Mouse (Mus musculus) liver, embryonic 16.5 days (tissue): Measurements from ENCODE around the gene Plcd4. TPM values are rescaled to one million over a fixed set of nuclear protein-coding genes. Genes with fewer than 3 reads are reported as not detected.
"Not testable (repeated sequence)": the region's sequence is repeated elsewhere in the genome, so short reads cannot be mapped to it uniquely, and the experiment has no call there.

Experiments
- ATAC-seq: fragments of 200-750 bp; cut with Nextera tagmentation; 2 replicates; pipeline ENCODE4 v1.8.0; 2017; ENCODE audit warnings: low read depth, mild to moderate bottlenecking, moderate number of reproducible peaks, moderate library complexity
- H3K27ac ChIP-seq: fragments of 300-500 bp; sonication (generic); 2 replicates; pipeline ENCODE4 v1.5.1; 2014; ENCODE audit warnings: mild to moderate bottlenecking, low read length
- H3K27me3 ChIP-seq: fragments of 300-500 bp; sonication (generic); 2 replicates; pipeline ENCODE4 v1.6.1; 2014; ENCODE audit warnings: low read depth, low read length, mixed read lengths; ENCODE audit not compliant: control insufficient read depth, insufficient read depth
- H3K36me3 ChIP-seq: fragments of 300-500 bp; sonication (generic); 2 replicates; pipeline ENCODE4 v1.6.1; 2014; ENCODE audit warnings: mild to moderate bottlenecking; ENCODE audit not compliant: control insufficient read depth, insufficient read depth
- H3K4me1 ChIP-seq: fragments of 300-500 bp; sonication (generic); 2 replicates; pipeline ENCODE4 v1.6.1; 2014; ENCODE audit warnings: low read depth, low read length, mixed read lengths; ENCODE audit not compliant: control insufficient read depth
- H3K4me2 ChIP-seq: fragments of 300-500 bp; sonication (generic); 2 replicates; pipeline ENCODE4 v1.6.1; 2014; ENCODE audit warnings: low read depth, low read length, mixed read lengths
- H3K4me3 ChIP-seq: fragments of 300-500 bp; sonication (generic); 2 replicates; pipeline ENCODE4 v1.5.1; 2014; ENCODE audit warnings: low read depth, mild to moderate bottlenecking, low read length
- H3K9ac ChIP-seq: fragments of 300-500 bp; sonication (generic); 2 replicates; pipeline ENCODE4 v1.6.1; 2014; ENCODE audit warnings: low read depth, low read length
- H3K9me3 ChIP-seq: fragments of 300-500 bp; sonication (generic); replicated peaks from 2 replicates; pipeline ENCODE4 v1.6.1; 2016; ENCODE audit warnings: low read length; ENCODE audit not compliant: control insufficient read depth
- WGBS: fragments of 180-500 bp; shearing (Covaris S2); extraction: QIAGEN DNeasy Blood & Tissue Kit; methylation state at CpG from one replicate; pipeline ENCODE4 v1.1.7; 2014; ENCODE audit not compliant: insufficient replicate concordance; 5-methylcytosine and 5-hydroxymethylcytosine counted together
- polyA plus RNA-seq: library from polyadenylated mRNA; unstranded; fragments of >200 nt; fragmentation: Nextera tagmentation; extraction: Ambion mirVana; gene quantifications from 2 replicates; pipeline ENCODE4 v1.2.1, GENCODE M21; 2015

Plcd4 gene
- polyA plus RNA-seq = 0.04 and 0.40 TPM in 2 replicates

DNA sequence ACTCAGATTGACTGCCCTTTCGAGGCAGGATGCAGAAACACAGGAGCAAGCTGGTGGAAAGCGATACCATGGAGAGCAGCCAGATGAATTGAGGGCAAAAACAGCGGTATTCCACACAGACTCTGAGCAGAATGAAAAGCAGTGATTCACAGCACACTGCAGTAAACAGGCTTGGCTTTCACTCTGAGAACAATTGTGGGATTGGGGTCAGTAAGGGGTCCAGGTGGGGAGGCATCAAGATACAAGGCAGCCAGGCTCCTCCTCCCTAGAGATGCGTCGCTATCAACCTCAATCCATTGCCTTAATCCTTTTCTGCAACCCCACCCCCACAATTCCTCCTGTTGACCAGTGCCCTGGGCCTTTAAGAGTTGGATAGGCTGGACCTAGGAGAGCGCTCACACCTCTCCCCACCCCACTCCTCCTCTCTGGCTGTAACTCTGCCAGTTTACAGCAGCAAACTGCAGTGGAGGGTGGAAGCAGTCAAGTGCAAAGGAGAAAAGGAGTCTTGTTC is at the start of gene Plcd4:
Plcd4 (plus strand) TSS at position 438 of the 511 bp plus-strand sequence.
- Histone ChIP-seq H3K27ac (no peak within 1 kb of the TSS), H3K4me3 (no peak within 1 kb of the TSS), H3K9ac (no peak within 1 kb of the TSS), H3K4me2 (no peak within 1 kb of the TSS), H3K27me3 (peaks cover 5% of the 10 kb centered on the region), H3K4me1 (no peaks in the 10 kb centered on the region), H3K36me3 (no peaks in the 10 kb centered on the region), H3K9me3 (no peaks in the 10 kb centered on the region)
- ATAC-seq = no peak
- 7% methylated on average over 6 of the region's 6 CpGs for WGBS

DNA sequence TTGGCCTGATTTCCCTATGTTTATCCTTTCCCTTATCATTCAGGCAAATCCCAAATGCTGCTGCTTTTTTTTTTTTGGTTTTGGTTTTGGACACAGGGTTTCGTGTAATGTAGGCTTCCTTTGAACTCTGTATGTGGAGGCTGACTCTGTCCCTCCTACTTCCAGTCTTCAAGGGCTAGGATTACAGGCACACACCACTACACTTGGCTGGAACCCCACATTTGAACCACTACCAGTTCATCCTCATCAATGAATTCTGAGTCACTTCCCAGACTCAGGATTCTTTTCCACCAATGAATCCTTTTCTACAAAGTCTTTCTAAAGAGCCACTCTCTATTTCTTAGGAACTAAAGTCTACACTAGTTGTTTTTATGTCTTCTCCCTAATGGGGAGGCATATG is 41.6 kb upstream of the Plcd4 start:
- H3K4me2 ChIP-seq = no peak overlapping the region
- WGBS = 50% methylated on average over 1 of the region's 1 CpGs
- H3K9me3 ChIP-seq = no peaks in the 10 kb centered on the region
- no peaks in the 10 kb centered on the region for H3K27me3 ChIP-seq
- no peak overlapping the region for H3K9ac ChIP-seq
- H3K27ac ChIP-seq = no peak overlapping the region
- no peak for ATAC-seq
- H3K4me3 ChIP-seq = no peak overlapping the region
- peaks cover 5% of the 10 kb centered on the region for H3K4me1 ChIP-seq
- no peaks in the 10 kb centered on the region; the same call in 1 of the 2 replicates for H3K36me3 ChIP-seq

DNA sequence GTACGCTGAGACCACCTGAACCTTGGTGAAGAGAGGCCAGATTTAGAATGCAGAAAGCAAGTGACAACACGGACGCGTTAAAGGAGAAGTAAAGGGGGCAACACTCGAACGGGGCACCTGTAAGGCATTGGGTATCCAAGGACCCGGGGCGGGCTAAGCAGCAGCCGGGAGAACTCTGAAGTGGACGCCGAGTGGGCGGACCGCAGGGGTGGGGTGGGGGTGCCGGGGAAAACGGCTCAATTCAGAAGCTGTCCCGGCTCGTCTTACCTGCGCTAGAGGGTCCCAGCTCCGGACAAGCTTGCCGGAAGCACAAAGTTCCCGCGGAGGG is 37.3 kb upstream of the Plcd4 start:
- H3K27me3 ChIP-seq = no peaks in the 10 kb centered on the region
- H3K9me3 ChIP-seq = no peaks in the 10 kb centered on the region
- peak overlapping the region; percentile 93 for H3K4me2 ChIP-seq
- no peaks in the 10 kb centered on the region for H3K36me3 ChIP-seq
- 0% methylated on average over 22 of the region's 22 CpGs for WGBS
- peak overlapping the region; percentile 85 for H3K9ac ChIP-seq
- peak overlapping the region; percentile 72 for H3K27ac ChIP-seq
- peak overlapping the region; percentile 99 for H3K4me3 ChIP-seq
- ATAC-seq = peak; percentile 27
- H3K4me1 ChIP-seq = peaks cover 14% of the 10 kb centered on the region

DNA sequence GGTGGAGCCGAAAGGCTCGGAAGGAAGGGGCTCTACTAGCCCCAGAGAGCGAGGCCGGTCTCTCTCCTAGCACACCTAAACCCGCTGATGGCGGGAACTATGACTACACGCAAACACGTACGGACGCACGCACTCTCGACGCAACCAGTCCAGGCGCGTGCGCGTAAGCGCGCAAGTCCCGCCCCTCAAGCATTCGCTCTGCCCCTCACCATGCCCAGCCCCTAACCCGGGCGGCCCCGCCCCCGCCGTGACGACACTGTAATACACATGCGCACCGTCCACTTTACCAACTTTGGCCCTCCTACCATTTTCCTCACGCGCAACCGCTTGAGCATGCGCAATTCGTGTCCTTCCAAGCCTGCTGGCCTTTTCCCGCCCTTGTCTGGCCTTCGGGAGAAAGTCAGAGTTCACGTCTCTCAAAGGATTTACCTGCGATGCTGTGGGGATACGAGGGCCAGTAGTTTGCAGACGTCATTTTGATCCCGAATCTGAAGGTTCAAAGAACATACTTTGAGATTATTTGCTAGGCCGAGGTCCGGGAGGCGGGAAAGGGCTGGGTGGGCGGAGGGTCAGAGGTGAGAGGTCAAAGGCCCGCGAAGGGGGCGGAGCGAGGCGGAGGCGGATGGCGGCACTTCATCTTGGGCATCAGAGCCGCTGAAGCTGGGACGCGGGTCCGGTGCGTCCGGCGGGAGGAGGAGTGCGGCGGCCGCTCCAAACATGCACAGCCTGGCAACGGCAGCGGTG is 36.8 kb upstream of the Plcd4 start, which contains the start of gene Cnot9:
Cnot9 (plus strand) TSS at position 338 of the 744 bp plus-strand sequence.
- H3K27ac ChIP-seq = peak within 1 kb of the TSS; percentile 94
- H3K4me2 ChIP-seq = peak within 1 kb of the TSS; percentile 93
- H3K4me3 ChIP-seq = peak within 1 kb of the TSS; percentile 99
- peak within 1 kb of the TSS; percentile 97 for H3K9ac ChIP-seq
- under 1% methylated on average over 62 of the region's 64 CpGs for whole genome bisulfite sequencing
- no peaks in the 10 kb centered on the region for H3K9me3 ChIP-seq
- H3K36me3 ChIP-seq = no peaks in the 10 kb centered on the region
- no peaks in the 10 kb centered on the region for H3K27me3 ChIP-seq
- ATAC-seq = peak; percentile 98
- H3K4me1 ChIP-seq = peaks cover 17% of the 10 kb centered on the region

DNA sequence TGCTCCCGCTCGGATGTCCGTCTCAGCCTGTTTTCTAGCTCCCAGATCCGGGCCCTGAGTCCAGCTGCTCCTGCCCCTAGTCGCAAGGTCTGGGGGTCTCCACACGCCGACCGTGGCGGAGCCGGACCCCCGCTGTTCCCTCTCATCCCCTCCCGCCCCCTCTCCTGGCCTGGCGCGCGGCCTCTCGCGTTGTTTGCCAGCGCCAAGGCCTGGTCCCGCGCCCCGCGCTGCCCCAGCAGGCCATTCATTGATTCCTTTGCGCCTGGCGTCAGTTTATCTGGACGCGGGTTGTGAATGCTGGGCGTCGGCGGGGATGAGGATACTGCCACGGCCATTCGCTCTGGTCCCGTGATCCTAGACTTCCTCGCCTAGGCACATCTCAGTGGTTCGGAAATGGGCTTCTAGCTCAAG is 36.2 kb upstream of the Plcd4 start:
- H3K27ac ChIP-seq = peak overlapping the region; percentile 94
- H3K36me3 ChIP-seq = no peaks in the 10 kb centered on the region
- H3K9me3 ChIP-seq = no peaks in the 10 kb centered on the region
- peak; percentile 12; the same call in 1 of the 2 replicates for ATAC-seq
- H3K4me1 ChIP-seq = peaks cover 17% of the 10 kb centered on the region
- peak overlapping the region; percentile 97 for H3K9ac ChIP-seq
- no peaks in the 10 kb centered on the region for H3K27me3 ChIP-seq
- under 1% methylated on average over 33 of the region's 34 CpGs for WGBS
- H3K4me3 ChIP-seq = peak overlapping the region; percentile 99
- H3K4me2 ChIP-seq = peak overlapping the region; percentile 77

DNA sequence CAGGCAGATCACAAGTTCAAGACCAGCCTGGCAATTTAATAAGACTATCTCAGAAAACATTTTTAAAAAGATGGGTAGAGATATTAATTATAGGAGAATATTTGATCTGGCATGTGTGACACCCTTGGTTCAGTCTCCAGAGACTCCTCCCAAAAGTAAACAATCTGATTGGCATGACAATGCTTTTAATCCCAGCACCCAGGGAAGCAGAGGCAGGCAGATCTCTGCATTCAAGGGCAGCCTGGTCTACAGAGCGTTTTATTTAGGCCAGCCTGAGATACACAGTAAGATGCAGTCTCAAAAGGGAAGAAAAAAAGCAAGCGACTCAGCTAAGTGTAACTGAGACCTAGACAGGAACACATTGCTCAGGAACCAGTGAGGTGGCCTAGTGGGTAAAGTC is 34.9 kb upstream of the Plcd4 start:
- Histone ChIP-seq H3K4me3 (peak overlapping the region; percentile 99), H3K36me3 (no peaks in the 10 kb centered on the region), H3K4me2 (peak overlapping the region; percentile 77), H3K9ac (peak overlapping the region; percentile 97), H3K27me3 (no peaks in the 10 kb centered on the region), H3K27ac (no peak overlapping the region), H3K4me1 (peaks cover 17% of the 10 kb centered on the region), H3K9me3 (no peaks in the 10 kb centered on the region)
- WGBS = 68% methylated on average over 2 of the region's 2 CpGs
- ATAC-seq = no peak

DNA sequence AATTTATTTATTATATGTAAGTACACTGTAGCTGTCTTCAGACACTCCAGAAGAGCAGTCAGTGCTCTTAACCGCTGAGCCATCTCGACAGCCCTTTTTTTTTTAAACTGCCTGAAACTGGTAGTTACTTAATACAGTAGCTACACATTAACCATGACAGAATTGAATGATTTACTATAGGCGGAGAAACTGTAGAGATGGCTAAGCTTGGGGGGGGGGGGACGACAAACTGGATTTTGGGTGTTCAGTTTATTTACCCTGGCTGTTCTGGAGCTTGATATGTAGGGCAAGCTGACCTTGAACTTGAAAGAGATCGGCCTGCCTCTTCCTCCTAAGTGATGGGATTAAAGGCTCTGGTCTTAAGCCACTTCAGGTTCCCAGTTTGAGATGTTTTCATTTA is 31.4 kb upstream of the Plcd4 start:
- no peaks in the 10 kb centered on the region for H3K36me3 ChIP-seq
- H3K4me1 ChIP-seq = peaks cover 11% of the 10 kb centered on the region
- 0 out of 2 replicates have a peak, but pooled peaks have one; percentile 11 for ATAC-seq
- no peak overlapping the region for H3K4me3 ChIP-seq
- WGBS = 81% methylated on average over 5 of the region's 5 CpGs
- H3K27ac ChIP-seq = no peak overlapping the region
- H3K9ac ChIP-seq = no peak overlapping the region
- H3K27me3 ChIP-seq = no peaks in the 10 kb centered on the region
- no peaks in the 10 kb centered on the region for H3K9me3 ChIP-seq
- H3K4me2 ChIP-seq = no peak overlapping the region

DNA sequence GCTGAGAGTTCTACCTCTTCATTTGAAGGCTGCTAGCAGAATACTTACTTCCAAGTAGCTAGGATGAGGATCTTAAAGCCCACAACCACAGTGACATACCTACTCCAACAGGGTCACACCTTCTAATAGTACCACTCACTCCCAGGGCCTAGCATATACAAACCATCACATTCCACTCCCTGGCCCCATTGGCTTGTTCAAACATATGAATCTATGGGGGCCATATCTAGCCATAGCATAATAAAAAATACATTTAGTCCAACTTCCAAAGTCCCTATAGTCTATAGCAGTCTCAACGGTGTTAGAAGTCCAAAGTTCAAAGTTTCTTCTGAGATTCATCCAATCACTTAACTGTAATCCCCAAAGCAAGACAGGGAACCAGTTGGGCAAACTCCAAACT is 29.7 kb upstream of the Plcd4 start:
- H3K27me3 ChIP-seq, H3K4me1 ChIP-seq, H3K4me3 ChIP-seq, H3K9ac ChIP-seq, H3K9me3 ChIP-seq, H3K4me2 ChIP-seq, ATAC-seq, H3K36me3 ChIP-seq, H3K27ac ChIP-seq: not testable (repeated sequence)
- 67% methylated on average over 1 of the region's 1 CpGs for WGBS

DNA sequence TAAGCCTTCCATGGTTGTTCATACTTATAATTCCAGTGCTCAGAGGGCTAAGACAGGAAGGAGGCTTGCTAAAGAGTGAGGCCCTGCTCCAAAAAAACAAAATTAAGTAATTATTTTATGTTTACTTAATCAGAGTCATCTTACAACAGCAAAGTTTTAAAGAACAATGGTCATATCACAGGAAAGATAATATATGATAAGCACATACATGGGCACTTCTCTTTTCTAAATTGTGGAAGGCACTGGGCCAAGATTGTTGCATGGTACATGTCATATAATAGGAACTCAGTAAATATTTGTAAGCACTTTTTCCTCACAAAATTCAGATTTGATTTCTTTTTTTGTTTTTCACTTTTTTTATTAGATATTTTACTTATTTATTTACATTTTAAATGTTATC is 22.8 kb upstream of the Plcd4 start:
- Histone ChIP-seq H3K36me3 (peaks cover 34% of the 10 kb centered on the region), H3K4me1 (no peaks in the 10 kb centered on the region), H3K9me3 (no peaks in the 10 kb centered on the region), H3K4me3 (no peak overlapping the region), H3K4me2 (no peak overlapping the region), H3K9ac (no peak overlapping the region), H3K27me3 (no peaks in the 10 kb centered on the region), H3K27ac (no peak overlapping the region)
- ATAC-seq = no peak
